Mouse (Mus musculus) midbrain, embryonic 10.5 days (tissue): ENCODE measurements around the gene Gpr35. TPM values are rescaled to one million over a fixed set of nuclear protein-coding genes. Genes with fewer than 3 reads are reported as not detected.

Experiments used
- DNase-seq: peaks from one replicate; pipeline ENCODE4 v3.0.0-alpha.2; 2017; ENCODE audit warnings: low spot score
- H3K27ac ChIP-seq: fragments of 300-500 bp; sonication (generic); replicated peaks from 2 replicates; pipeline ENCODE4 v1.5.1; 2016; ENCODE audit warnings: mild to moderate bottlenecking
- H3K27me3 ChIP-seq: fragments of 300-500 bp; sonication (generic); 2 replicates; pipeline ENCODE4 v1.6.1; 2016; ENCODE audit warnings: low read depth, mild to moderate bottlenecking; ENCODE audit not compliant: poor library complexity, severe bottlenecking
- H3K36me3 ChIP-seq: fragments of 300-500 bp; sonication (generic); 2 replicates; pipeline ENCODE4 v1.6.1; 2016; ENCODE audit warnings: mild to moderate bottlenecking, moderate library complexity
- H3K4me1 ChIP-seq: fragments of 300-500 bp; sonication (generic); 2 replicates; pipeline ENCODE4 v1.6.1; 2016
- H3K4me3 ChIP-seq: fragments of 300-500 bp; sonication (generic); 2 replicates; pipeline ENCODE4 v1.5.1; 2016; ENCODE audit warnings: mild to moderate bottlenecking, moderate library complexity
- H3K9me3 ChIP-seq: fragments of 300-500 bp; sonication (generic); replicated peaks from 2 replicates; pipeline ENCODE4 v1.6.1; 2016; ENCODE audit warnings: mild to moderate bottlenecking
- WGBS: fragments of 180-500 bp; shearing (Covaris S2); methylation state at CpG from one replicate; pipeline ENCODE4 v1.1.7; 2016; 5-methylcytosine and 5-hydroxymethylcytosine counted together
- polyA plus RNA-seq: library from polyadenylated mRNA; unstranded; fragments of >200 nt; fragmentation: Nextera tagmentation; extraction: Ambion mirVana; gene quantifications from 2 replicates; pipeline ENCODE4 v1.2.1, GENCODE M21; 2016

Gene Gpr35
- polyA plus RNA-seq, 1 experiment from 2014 or later = 0.36 TPM

- peaks cover 10% of the 10 kb centered on the region for H3K27me3 ChIP-seq
- no peaks in the 10 kb centered on the region for H3K9me3 ChIP-seq
- H3K27ac ChIP-seq = no peak overlapping the region
- H3K4me3 ChIP-seq = no peak overlapping the region
- peaks cover 7% of the 10 kb centered on the region for H3K4me1 ChIP-seq
- no peak for DNase-seq
- H3K36me3 ChIP-seq = no peaks in the 10 kb centered on the region
- 87% methylated on average over 1 of the region's 1 CpGs for WGBS
Observed at GRCm38 (mm10) chr1:92972854-92973253, 22.2 kb downstream of the Gpr35 start.

GRCm38 (mm10) chr1:92976141-92976566 is 25.5 kb downstream of the Gpr35 start:
- H3K9me3 ChIP-seq = no peaks in the 10 kb centered on the region
- H3K27me3 ChIP-seq = peaks cover 14% of the 10 kb centered on the region
- WGBS = 66% methylated on average over 6 of the region's 6 CpGs
- no peak for DNase-seq
- H3K4me3 ChIP-seq = no peak overlapping the region
- H3K36me3 ChIP-seq = no peaks in the 10 kb centered on the region
- H3K4me1 ChIP-seq = peaks cover 14% of the 10 kb centered on the region
- H3K27ac ChIP-seq = 0 out of 2 replicates have a peak overlapping the region, but pooled peaks have one; percentile 20

GRCm38 (mm10) chr1:92978645-92979044 is 28.0 kb downstream of the Gpr35 start:
- Histone ChIP-seq H3K9me3 (no peaks in the 10 kb centered on the region), H3K4me3 (no peak overlapping the region), H3K27me3 (peaks cover 14% of the 10 kb centered on the region), H3K27ac (no peak overlapping the region), H3K4me1 (peaks cover 16% of the 10 kb centered on the region), H3K36me3 (no peaks in the 10 kb centered on the region)
- DNase-seq = no peak
- WGBS = 55% methylated on average over 7 of the region's 7 CpGs

- Histone ChIP-seq H3K4me3 (no peak overlapping the region), H3K27ac (no peak overlapping the region), H3K36me3 (no peaks in the 10 kb centered on the region), H3K9me3 (no peaks in the 10 kb centered on the region), H3K4me1 (peaks cover 16% of the 10 kb centered on the region), H3K27me3 (peaks cover 14% of the 10 kb centered on the region)
- WGBS = 36% methylated on average over 11 of the region's 11 CpGs
- DNase-seq = no peak
Observed at GRCm38 (mm10) chr1:92979073-92979602, 28.5 kb downstream of the Gpr35 start.

GRCm38 (mm10) chr1:92981056-92981845 is 30.6 kb downstream of the Gpr35 start:
- Histone ChIP-seq H3K9me3 (no peaks in the 10 kb centered on the region), H3K27me3 (peaks cover 14% of the 10 kb centered on the region), H3K4me1 (peaks cover 12% of the 10 kb centered on the region), H3K4me3 (no peak overlapping the region), H3K36me3 (no peaks in the 10 kb centered on the region), H3K27ac (no peak overlapping the region)
- 79% methylated on average over 7 of the region's 7 CpGs for WGBS
- no peak for DNase-seq

- no peak for DNase-seq
- Histone ChIP-seq H3K9me3 (no peaks in the 10 kb centered on the region), H3K4me3 (no peak overlapping the region), H3K36me3 (no peaks in the 10 kb centered on the region), H3K27ac (no peak overlapping the region), H3K27me3 (peaks cover 2% of the 10 kb centered on the region; the same call in 1 of the 2 replicates), H3K4me1 (peaks cover 9% of the 10 kb centered on the region)
- WGBS = 90% methylated on average over 17 of the region's 17 CpGs
Observed at GRCm38 (mm10) chr1:92982931-92983605, 32.4 kb downstream of the Gpr35 start.

GRCm38 (mm10) chr1:92984999-92985398 is 34.3 kb downstream of the Gpr35 start:
- Histone ChIP-seq H3K4me1 (0 out of 2 replicates have a peak, but pooled peaks cover 2% of the 10 kb centered on the region), H3K4me3 (no peak overlapping the region), H3K27me3 (no peaks in the 10 kb centered on the region), H3K9me3 (no peaks in the 10 kb centered on the region), H3K27ac (no peak overlapping the region), H3K36me3 (no peaks in the 10 kb centered on the region)
- no peak for DNase-seq
- 89% methylated on average over 5 of the region's 5 CpGs for WGBS

- no peaks in the 10 kb centered on the region for H3K9me3 ChIP-seq
- no peak overlapping the region for H3K27ac ChIP-seq
- H3K4me1 ChIP-seq = no peaks in the 10 kb centered on the region
- no peaks in the 10 kb centered on the region for H3K27me3 ChIP-seq
- no peaks in the 10 kb centered on the region for H3K36me3 ChIP-seq
- no peak for DNase-seq
- 78% methylated on average over 4 of the region's 4 CpGs for WGBS
- no peak overlapping the region for H3K4me3 ChIP-seq
Observed at GRCm38 (mm10) chr1:92988894-92989293, 38.2 kb downstream of the Gpr35 start.

- DNase-seq = no peak
- no peak overlapping the region for H3K27ac ChIP-seq
- WGBS = 80% methylated on average over 4 of the region's 4 CpGs
- H3K36me3 ChIP-seq = no peaks in the 10 kb centered on the region
- H3K4me1 ChIP-seq = no peaks in the 10 kb centered on the region
- H3K9me3 ChIP-seq = no peaks in the 10 kb centered on the region
- H3K27me3 ChIP-seq = no peaks in the 10 kb centered on the region
- no peak overlapping the region for H3K4me3 ChIP-seq
Observed at GRCm38 (mm10) chr1:92989891-92990290, 39.2 kb downstream of the Gpr35 start.

- no peaks in the 10 kb centered on the region for H3K9me3 ChIP-seq
- no peaks in the 10 kb centered on the region for H3K27me3 ChIP-seq
- DNase-seq = no peak
- H3K27ac ChIP-seq = no peak overlapping the region
- H3K36me3 ChIP-seq = no peaks in the 10 kb centered on the region
- H3K4me3 ChIP-seq = no peak overlapping the region
- WGBS = 86% methylated on average over 6 of the region's 6 CpGs
- H3K4me1 ChIP-seq = no peaks in the 10 kb centered on the region
Observed at GRCm38 (mm10) chr1:92992214-92992855, 41.7 kb downstream of the Gpr35 start.

- 63% methylated on average over 2 of the region's 2 CpGs for WGBS
- no peak for DNase-seq
- H3K27ac ChIP-seq = no peak overlapping the region
- H3K4me1 ChIP-seq = no peaks in the 10 kb centered on the region
- no peaks in the 10 kb centered on the region for H3K36me3 ChIP-seq
- no peaks in the 10 kb centered on the region for H3K9me3 ChIP-seq
- no peaks in the 10 kb centered on the region for H3K27me3 ChIP-seq
- no peak overlapping the region for H3K4me3 ChIP-seq
Observed at GRCm38 (mm10) chr1:92992880-92993279, 42.2 kb downstream of the Gpr35 start.

- no peak for DNase-seq
- no peak within 1 kb of the TSS for H3K27ac ChIP-seq
- 83% methylated on average over 7 of the region's 7 CpGs for WGBS
- H3K36me3 ChIP-seq = no peaks in the 10 kb centered on the region
- no peak within 1 kb of the TSS for H3K4me3 ChIP-seq
- no peaks in the 10 kb centered on the region for H3K9me3 ChIP-seq
- H3K4me1 ChIP-seq = no peaks in the 10 kb centered on the region
- H3K27me3 ChIP-seq = no peaks in the 10 kb centered on the region
Observed at GRCm38 (mm10) chr1:93006061-93006460, 55.4 kb downstream of the Gpr35 start, which contains the start of gene Aqp12. Aqp12 (plus strand) TSS chr1:93006334.
